8 mouse cellular contexts compared by ENCODE assay signal in the genomic region with DNA sequence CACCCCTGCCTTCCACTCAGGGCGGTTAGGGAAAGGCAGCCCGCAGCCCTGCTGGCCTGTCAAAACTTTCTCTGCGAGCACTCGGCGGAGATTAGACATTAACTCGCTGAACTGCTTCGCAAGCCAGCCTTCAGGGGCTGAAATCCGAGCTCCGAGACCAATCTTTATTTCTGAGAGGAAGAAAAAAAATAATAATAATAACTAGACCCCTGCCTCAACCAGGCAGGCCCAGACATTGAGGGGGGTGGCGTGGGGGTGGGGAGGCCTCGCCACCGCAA. TPM values are rescaled to one million over a fixed set of nuclear protein-coding genes. Genes with fewer than 3 reads are reported as not detected.
DNase-seq lines count a peak whose midpoint lies in the region; ATAC-seq and TF ChIP-seq lines count a peak whose summit lies in the region.

No protein-coding gene starts in this region.

- H3K27ac ChIP-seq in MEL (ENCODE audit: control insufficient read depth, low read depth, low read length): no peak overlapping the region
- H3K27ac ChIP-seq in forebrain, postnatal 0 days (ENCODE audit: low read depth, low read length): peak overlapping the region; percentile 94
- H3K27ac ChIP-seq in midbrain, embryonic 12.5 days (replicated peaks): peak overlapping the region; percentile 100

- ATAC-seq in forebrain, postnatal 0 days: no peak
- no peak for ATAC-seq in midbrain, embryonic 12.5 days (ENCODE audit: low FRiP score, low read depth)

- no peaks in the 10 kb centered on the region for H3K27me3 ChIP-seq in MEL (ENCODE audit: control insufficient read depth in 1 of 2, insufficient read depth in 2 of 2, low read length in 2 of 2)
- no peaks in the 10 kb centered on the region for H3K27me3 ChIP-seq in forebrain, postnatal 0 days (ENCODE audit: insufficient read depth, low read length)
- no peaks in the 10 kb centered on the region for H3K27me3 ChIP-seq in midbrain, embryonic 12.5 days

- peaks cover 3 to 17% of the 10 kb centered on the region in 2 experiments; a peak in 3 of 4 replicates for H3K4me1 ChIP-seq in MEL (ENCODE audit: control insufficient read depth in 1 of 2, insufficient read depth in 2 of 2, low read length in 2 of 2)
- H3K4me1 ChIP-seq in forebrain, postnatal 0 days (ENCODE audit: insufficient read depth): peaks cover 15% of the 10 kb centered on the region; the same call in 1 of the 2 replicates
- H3K4me1 ChIP-seq in midbrain, embryonic 12.5 days: peaks cover 54% of the 10 kb centered on the region

- no peaks in the 10 kb centered on the region for H3K79me2 ChIP-seq in MEL (ENCODE audit: control insufficient read depth, insufficient read depth, low read length, poor library complexity)

- no peaks in the 10 kb centered on the region for H3K9me3 ChIP-seq in MEL (replicated peaks; ENCODE audit: insufficient read depth, low read length)
- no peaks in the 10 kb centered on the region for H3K9me3 ChIP-seq in forebrain, postnatal 0 days (ENCODE audit: low read length)
- no peaks in the 10 kb centered on the region for H3K9me3 ChIP-seq in midbrain, embryonic 12.5 days

- no peak for TF ChIP-seq POLR2A in MEL (IDR thresholded peaks at IDR 0.05; ENCODE audit: control insufficient read depth in 1 of 2, insufficient read depth in 1 of 2, low read depth in 1 of 2, low read length in 2 of 2, poor library complexity in 1 of 2)

- peaks cover 0 to 17% of the 10 kb centered on the region in 2 experiments; a peak in 2 of 4 replicates for H3K36me3 ChIP-seq in MEL (ENCODE audit: control insufficient read depth in 1 of 2, insufficient read depth in 2 of 2, low read length in 2 of 2)
- no peaks in the 10 kb centered on the region for H3K36me3 ChIP-seq in forebrain, postnatal 0 days (ENCODE audit: insufficient read depth)
- H3K36me3 ChIP-seq in midbrain, embryonic 12.5 days: no peaks in the 10 kb centered on the region; the same call in 1 of the 2 replicates

- 5% methylated on average over 12 of the region's 12 CpGs for WGBS in forebrain, postnatal 0 days
- under 1% methylated on average over 12 of the region's 12 CpGs for WGBS in midbrain, embryonic 12.5 days

- H3K9ac ChIP-seq in MEL (ENCODE audit: control insufficient read depth, low read depth, low read length, poor library complexity, severe bottlenecking): no peak overlapping the region; the same call in 1 of the 2 replicates
- peak overlapping the region; percentile 85 for H3K9ac ChIP-seq in forebrain, postnatal 0 days
- peak overlapping the region; percentile 100 for H3K9ac ChIP-seq in midbrain, embryonic 12.5 days (replicated peaks)

- no peak for TF ChIP-seq EP300 in MEL (IDR thresholded peaks at IDR 0.05; ENCODE audit: low read depth in 1 of 2, low read length in 2 of 2)

- H3K4me2 ChIP-seq in forebrain, postnatal 0 days (ENCODE audit: low read depth): peak overlapping the region; percentile 88
- peak overlapping the region; percentile 70 for H3K4me2 ChIP-seq in midbrain, embryonic 12.5 days (replicated peaks)

- DNase-seq in embryo, embryonic 10 days (ENCODE audit: low spot score): peak; percentile 61
- no peak for DNase-seq in embryo, embryonic 10.5 days (ENCODE audit: low spot score)
- peak; percentile 33 for DNase-seq in MEL (ENCODE audit: low read depth, low spot score)
- no peak for DNase-seq in forebrain, postnatal 0 days
- DNase-seq in kidney, postnatal 4 days: peak; percentile 70 to 83
- DNase-seq in layer of hippocampus, postnatal 14 days (ENCODE audit: low spot score in 2 of 2): no peak
- no peak for DNase-seq in cerebellum, adult 11 months

- TF ChIP-seq RAD21 in MEL (IDR thresholded peaks at IDR 0.05; ENCODE audit: low read depth, low read length): no peak

- H3K4me3 ChIP-seq in MEL (ENCODE audit: control insufficient read depth in 1 of 2, insufficient read depth in 1 of 2, low read depth in 2 of 2, low read length in 2 of 2): peak overlapping the region; percentile 60 to 62; a peak in 3 of 4 replicates
- peak overlapping the region; percentile 64 for H3K4me3 ChIP-seq in forebrain, postnatal 0 days (ENCODE audit: low read depth, low read length)
- H3K4me3 ChIP-seq in midbrain, embryonic 12.5 days: peak overlapping the region; percentile 96

- no peak for TF ChIP-seq CTCF in MEL (IDR thresholded peaks at IDR 0.05 in 2 of 3, conservative IDR thresholded peaks at IDR 0.05 in 1 of 3; ENCODE audit: control insufficient read depth in 1 of 3, insufficient read depth in 1 of 3, low read depth in 2 of 3, low read length in 3 of 3, poor library complexity in 1 of 3, severe bottlenecking in 1 of 3)
- no peak for TF ChIP-seq CTCF in forebrain, postnatal 0 days (IDR thresholded peaks at IDR 0.05; ENCODE audit: low read depth)

TF ChIP-seq in MEL, 35 proteins besides CTCF, POLR2A, EP300 and RAD21:
- TF ChIP-seq USF1 (IDR thresholded peaks at IDR 0.05; ENCODE audit: low read depth, low read length) (no peak), KAT2A (conservative IDR thresholded peaks at IDR 0.05; ENCODE audit: low read depth, low read length) (no peak), USF2 (IDR thresholded peaks at IDR 0.05; ENCODE audit: borderline replicate concordance in 1 of 2, insufficient read depth in 1 of 2, low read depth in 1 of 2, low read length in 2 of 2) (no peak), BHLHE40 (IDR thresholded peaks at IDR 0.05; ENCODE audit: borderline replicate concordance, low read depth, low read length) (no peak), MYC (IDR thresholded peaks at IDR 0.05; ENCODE audit: low read depth, low read length) (no peak), NRF1 (IDR thresholded peaks at IDR 0.05; ENCODE audit: insufficient read depth, low read depth, low read length, poor library complexity, severe bottlenecking) (no peak), POLR2AphosphoS5 (IDR thresholded peaks at IDR 0.05; ENCODE audit: borderline replicate concordance, low read depth, low read length) (no peak), ZNF384 (IDR thresholded peaks at IDR 0.05; ENCODE audit: low read depth, low read length) (no peak), TCF12 (IDR thresholded peaks at IDR 0.05; ENCODE audit: low read depth, low read length) (no peak), MAZ (IDR thresholded peaks at IDR 0.05; ENCODE audit: low read depth, low read length) (no peak), GATA1 (IDR thresholded peaks at IDR 0.05; ENCODE audit: low read depth, low read length) (no peak), MAFK (IDR thresholded peaks at IDR 0.05; ENCODE audit: borderline replicate concordance, low read depth, low read length) (no peak), ZKSCAN1 (IDR thresholded peaks at IDR 0.05; ENCODE audit: low read depth, low read length) (no peak), MYB (IDR thresholded peaks at IDR 0.05; ENCODE audit: low read depth, low read length) (no peak), ZC3H11A (IDR thresholded peaks at IDR 0.05; ENCODE audit: low read depth, low read length) (no peak), NELFE (IDR thresholded peaks at IDR 0.05; ENCODE audit: low read depth, low read length) (no peak), SMC3 (IDR thresholded peaks at IDR 0.05; ENCODE audit: low read depth, low read length) (no peak), CHD1 (IDR thresholded peaks at IDR 0.05; ENCODE audit: low read depth, low read length) (no peak), RCOR1 (IDR thresholded peaks at IDR 0.05; ENCODE audit: low read depth, low read length) (no peak)

RNA-seq across cellular contexts. Expression of gene Macf1, which starts 20.5 kb away (rescaled TPM):
- total RNA-seq in MEL (2012; rRNA removed): 60.8 and 64.6 TPM in 2 replicates
- 10 to 100 TPM; 18.5 to 71.4 TPM for polyA plus RNA-seq in MEL (2012; ENCODE audit: insufficient read depth in 1 of 2, insufficient read length in 2 of 2, low read depth in 1 of 2, low replicate concordance in 2 of 2, missing spikeins in 1 of 2)
- total RNA-seq in forebrain, postnatal 0 days (2014; rRNA removed): 278 and 345 TPM in 2 replicates
- 42.9 and 58.2 TPM in 2 replicates for polyA plus RNA-seq in forebrain, postnatal 0 days (2015; fragmentation: Nextera tagmentation; extraction: Ambion mirVana)
- 78.3 and 79.3 TPM in 2 replicates for polyA plus RNA-seq in midbrain, embryonic 12.5 days (2016; fragmentation: Nextera tagmentation; extraction: Ambion mirVana)
- total RNA-seq in layer of hippocampus, postnatal 14 days (2021): 100 to 1,000 TPM; 226 to 248 TPM

RNA-seq across cellular contexts. Expression of gene Ndufs5, which starts 54.4 kb away (rescaled TPM):
- total RNA-seq in MEL (2012; rRNA removed): 230 and 252 TPM in 2 replicates
- 100 to 1,000 TPM in 1 of 2 experiments, not detected in 1; 155 TPM for polyA plus RNA-seq in MEL (2012; ENCODE audit: insufficient read depth in 1 of 2, insufficient read length in 2 of 2, low read depth in 1 of 2, low replicate concordance in 2 of 2, missing spikeins in 1 of 2)
- 161 and 279 TPM in 2 replicates for total RNA-seq in forebrain, postnatal 0 days (2014; rRNA removed)
- 536 and 634 TPM in 2 replicates for polyA plus RNA-seq in forebrain, postnatal 0 days (2015; fragmentation: Nextera tagmentation; extraction: Ambion mirVana)
- 318 and 329 TPM in 2 replicates for polyA plus RNA-seq in midbrain, embryonic 12.5 days (2016; fragmentation: Nextera tagmentation; extraction: Ambion mirVana)
- total RNA-seq in layer of hippocampus, postnatal 14 days (2021): 100 to 1,000 TPM; 178 to 208 TPM

Comparison
In these comparisons a context has a peak if more than half of its experiments do, and no peak if none do; other contexts are left out.
1. DNase-seq: peak in embryo, embryonic 10 days (single experiment), MEL (single experiment) and kidney, postnatal 4 days (2 of 2); none in embryo, embryonic 10.5 days (single experiment), forebrain, postnatal 0 days (single experiment), layer of hippocampus, postnatal 14 days (0 of 2) and cerebellum, adult 11 months (single experiment).
2. Peak in every context shown above with its lines, with median percentiles within 50 percentile points of each other: H3K4me3 ChIP-seq.